Mouse (Mus musculus): ENCODE measurements around the gene Slc25a33.

- TF ChIP-seq CTCF (IDR thresholded peaks at IDR 0.05; ENCODE audit: low read depth) (no peak), EP300 (IDR thresholded peaks at IDR 0.05; ENCODE audit: low read depth) (no peak)
These were observed 34.0 kb upstream of the Slc25a33 start for GRCm38 (mm10) chr4:149808060-149808567.
